Mouse (Mus musculus): Measurements from ENCODE around the gene Rpl26. TPM values are rescaled to one million over a fixed set of nuclear protein-coding genes. Genes with fewer than 3 reads are reported as not detected.

The Rpl26 gene
- polyA plus RNA-seq, 1 experiment from 2014 or later, result 807 TPM

DNA sequence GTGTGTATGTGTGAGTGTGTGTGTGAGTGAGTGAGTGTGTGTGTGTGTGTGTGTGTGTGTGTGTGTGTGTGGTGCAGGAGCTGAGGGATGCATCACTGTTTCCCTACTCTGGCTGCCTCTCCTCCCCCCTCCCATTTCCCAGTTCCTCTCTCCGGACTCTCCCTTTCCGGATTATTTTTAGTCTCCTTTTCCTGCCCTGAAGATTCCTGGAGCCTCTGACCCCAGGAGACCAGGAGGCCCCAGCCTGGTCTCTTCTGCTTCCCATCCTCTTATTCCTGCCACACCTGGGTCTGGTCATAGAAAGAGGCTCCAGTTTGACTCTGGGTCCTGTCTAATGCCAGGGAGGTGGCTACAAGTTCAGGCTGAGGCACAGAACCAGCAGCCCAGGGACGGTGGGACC, 54.7 kb downstream of the Rpl26 start:
- no peaks in the 10 kb centered on the region for H3K36me3 ChIP-seq (ENCODE audit: insufficient read depth, low read length)
- WGBS, result 44% methylated on average over 3 of the region's 3 CpGs

More for the DNA sequence above, 54.7 kb downstream of the Rpl26 start:
- Histone ChIP-seq H3K9me3 (ENCODE audit: low read length) (no peaks in the 10 kb centered on the region), H3K4me2 (replicated peaks; ENCODE audit: low read depth, low read length) (peak overlapping the region; percentile 55), H3K27ac (ENCODE audit: low read length) (peak overlapping the region; percentile 79), H3K4me3 (ENCODE audit: low read depth, low read length) (peak overlapping the region; percentile 33), H3K9ac (replicated peaks; ENCODE audit: low read depth) (0 out of 2 replicates have a peak overlapping the region, but pooled peaks have one; percentile 9), H3K4me1 (ENCODE audit: insufficient read depth, low read depth, low read length) (0 out of 2 replicates have a peak, but pooled peaks cover 2% of the 10 kb centered on the region), H3K27me3 (replicated peaks; ENCODE audit: insufficient read depth, low read length) (peaks cover 4% of the 10 kb centered on the region; the same call in 1 of the 2 replicates)
- TF ChIP-seq CTCF (IDR thresholded peaks at IDR 0.05) (no peak), EP300 (IDR thresholded peaks at IDR 0.05) (no peak)
- ATAC-seq, result peak; percentile 73
- DNase-seq (ENCODE audit: low spot score), result peak; percentile 59

Other genes with a start within 250 kb of the Rpl26 start
- 51.8 and 60.5 TPM in 2 replicates for gene Myh10, start 210.0 kb upstream of the Rpl26 start, polyA plus RNA-seq (2015; fragmentation: Nextera tagmentation; extraction: Ambion mirVana)
- 79.1 and 85.4 TPM in 2 replicates for gene Ndel1, start 29.7 kb upstream of the Rpl26 start, polyA plus RNA-seq (2015; fragmentation: Nextera tagmentation; extraction: Ambion mirVana)
- gene Rnf222, start 13.0 kb upstream of the Rpl26 start, polyA plus RNA-seq (2015; fragmentation: Nextera tagmentation; extraction: Ambion mirVana), result 0.16 and 0.19 TPM in 2 replicates
- not detected in 2 replicates for gene Odf4, start 25.5 kb downstream of the Rpl26 start, polyA plus RNA-seq (2015; fragmentation: Nextera tagmentation; extraction: Ambion mirVana)
- 24.2 and 30.7 TPM in 2 replicates for gene Arhgef15, start 55.9 kb downstream of the Rpl26 start, polyA plus RNA-seq (2015; fragmentation: Nextera tagmentation; extraction: Ambion mirVana)
- gene Slc25a35, start 66.5 kb downstream of the Rpl26 start, polyA plus RNA-seq (2015; fragmentation: Nextera tagmentation; extraction: Ambion mirVana), result 4.3 and 5.5 TPM in 2 replicates
- gene Rangrf, start 73.6 kb downstream of the Rpl26 start, polyA plus RNA-seq (2015; fragmentation: Nextera tagmentation; extraction: Ambion mirVana), result 16.0 and 18.3 TPM in 2 replicates
- gene Pfas, start 106.9 kb downstream of the Rpl26 start, polyA plus RNA-seq (2015; fragmentation: Nextera tagmentation; extraction: Ambion mirVana), result 7.0 and 9.0 TPM in 2 replicates
- gene Ctc1, start 114.3 kb downstream of the Rpl26 start, polyA plus RNA-seq (2015; fragmentation: Nextera tagmentation; extraction: Ambion mirVana), result 12.2 and 12.3 TPM in 2 replicates
- gene Aurkb, start 144.1 kb downstream of the Rpl26 start, polyA plus RNA-seq (2015; fragmentation: Nextera tagmentation; extraction: Ambion mirVana), result 6.5 and 9.1 TPM in 2 replicates
- 20.1 and 21.9 TPM in 2 replicates for gene Borcs6, start 158.1 kb downstream of the Rpl26 start, polyA plus RNA-seq (2015; fragmentation: Nextera tagmentation; extraction: Ambion mirVana)
- 62.9 and 70.0 TPM in 2 replicates for gene Tmem107, start 169.2 kb downstream of the Rpl26 start, polyA plus RNA-seq (2015; fragmentation: Nextera tagmentation; extraction: Ambion mirVana)
- gene Vamp2, start 186.9 kb downstream of the Rpl26 start, polyA plus RNA-seq (2015; fragmentation: Nextera tagmentation; extraction: Ambion mirVana), result 45.0 and 50.6 TPM in 2 replicates
- gene Per1, start 193.6 kb downstream of the Rpl26 start, polyA plus RNA-seq (2015; fragmentation: Nextera tagmentation; extraction: Ambion mirVana), result 16.6 and 30.0 TPM in 2 replicates
- 0.38 and 0.49 TPM in 2 replicates for gene Hes7, start 218.8 kb downstream of the Rpl26 start, polyA plus RNA-seq (2015; fragmentation: Nextera tagmentation; extraction: Ambion mirVana)
- gene 9130213A22Rik, start 221.0 kb downstream of the Rpl26 start, polyA plus RNA-seq (2015; fragmentation: Nextera tagmentation; extraction: Ambion mirVana), result 0.42 and 0.50 TPM in 2 replicates
- gene Aloxe3, start 224.3 kb downstream of the Rpl26 start, polyA plus RNA-seq (2015; fragmentation: Nextera tagmentation; extraction: Ambion mirVana), result 0.13 and 0.44 TPM in 2 replicates

All from lung, postnatal 0 days (tissue).